In genomic region chr2:49787376-49788050, GRCm38 (mm10) we compare ENCODE assay signal across 8 mouse cellular contexts. TPM values are rescaled to one million over a fixed set of nuclear protein-coding genes. Genes with fewer than 3 reads are reported as not detected.
DNase-seq lines count a peak whose midpoint lies in the region; ATAC-seq lines count a peak whose summit lies in the region.

Gene Lypd6b, plus strand, starts transcription at chr2:49787688.

- no peaks in the 10 kb centered on the region for H3K4me1 ChIP-seq in intestine, embryonic 14.5 days (replicated peaks; ENCODE audit: control insufficient read depth, insufficient read depth, low read length)
- peaks cover 2% of the 10 kb centered on the region; the same call in 1 of the 2 replicates for H3K4me1 ChIP-seq in liver, embryonic 16.5 days (ENCODE audit: control insufficient read depth, low read depth, low read length)
- H3K4me1 ChIP-seq in neural tube, embryonic 15.5 days: peaks cover 7% of the 10 kb centered on the region

- H3K4me2 ChIP-seq in intestine, embryonic 14.5 days (ENCODE audit: low read length): peak within 1 kb of the TSS; percentile 100
- peak within 1 kb of the TSS; percentile 62 for H3K4me2 ChIP-seq in liver, embryonic 16.5 days (ENCODE audit: low read depth, low read length)
- peak within 1 kb of the TSS; percentile 99 for H3K4me2 ChIP-seq in neural tube, embryonic 15.5 days

- no peak within 1 kb of the TSS for H3K27ac ChIP-seq in intestine, embryonic 14.5 days (ENCODE audit: low read depth)
- no peak within 1 kb of the TSS for H3K27ac ChIP-seq in liver, embryonic 16.5 days (ENCODE audit: low read length)
- H3K27ac ChIP-seq in neural tube, embryonic 15.5 days (replicated peaks): no peak within 1 kb of the TSS

- WGBS in intestine, embryonic 14.5 days: under 1% methylated on average over 77 of the region's 79 CpGs
- WGBS in liver, embryonic 16.5 days (ENCODE audit: insufficient replicate concordance): under 1% methylated on average over 73 of the region's 79 CpGs
- under 1% methylated on average over 78 of the region's 79 CpGs for WGBS in neural tube, embryonic 15.5 days

- no peaks in the 10 kb centered on the region for H3K9me3 ChIP-seq in intestine, embryonic 14.5 days (ENCODE audit: control insufficient read depth, low read length)
- no peaks in the 10 kb centered on the region for H3K9me3 ChIP-seq in liver, embryonic 16.5 days (replicated peaks; ENCODE audit: control insufficient read depth, low read length)
- no peaks in the 10 kb centered on the region for H3K9me3 ChIP-seq in neural tube, embryonic 15.5 days (replicated peaks)

- H3K36me3 ChIP-seq in intestine, embryonic 14.5 days (ENCODE audit: control insufficient read depth, insufficient read depth, low read length): no peaks in the 10 kb centered on the region
- no peaks in the 10 kb centered on the region for H3K36me3 ChIP-seq in liver, embryonic 16.5 days (ENCODE audit: control insufficient read depth, insufficient read depth)
- H3K36me3 ChIP-seq in neural tube, embryonic 15.5 days: no peaks in the 10 kb centered on the region

- H3K9ac ChIP-seq in intestine, embryonic 14.5 days (ENCODE audit: low read length): peak within 1 kb of the TSS; percentile 54
- H3K9ac ChIP-seq in liver, embryonic 16.5 days (ENCODE audit: low read depth, low read length): no peak within 1 kb of the TSS
- peak within 1 kb of the TSS; percentile 68 for H3K9ac ChIP-seq in neural tube, embryonic 15.5 days (replicated peaks)

- DNase-seq in cerebellum, postnatal 10 days: peak; percentile 49 to 52
- no peak for DNase-seq in cerebellum, adult 9-10 months
- peak; percentile 58 for DNase-seq in urinary bladder, adult 2 months (ENCODE audit: low spot score)
- no peak for DNase-seq in urinary bladder, postnatal 10 days (ENCODE audit: low spot score)
- peak; percentile 76 for DNase-seq in intestine, embryonic 14.5 days (ENCODE audit: low spot score)
- no peak for DNase-seq in spleen, postnatal 10 days (ENCODE audit: low spot score in 2 of 2)

- ATAC-seq in intestine, embryonic 14.5 days (replicated peaks; ENCODE audit: low FRiP score, low TSS enrichment, low read depth): peak; percentile 85
- ATAC-seq in liver, embryonic 16.5 days (ENCODE audit: low read depth): 0 out of 2 replicates have a peak, but pooled peaks have one; percentile 16
- peak; percentile 79 for ATAC-seq in neural tube, embryonic 15.5 days (ENCODE audit: low FRiP score)

- peak within 1 kb of the TSS; percentile 57 for H3K4me3 ChIP-seq in intestine, embryonic 14.5 days (ENCODE audit: low read depth, low read length)
- peak within 1 kb of the TSS; percentile 48 for H3K4me3 ChIP-seq in liver, embryonic 16.5 days (ENCODE audit: low read depth, low read length)
- H3K4me3 ChIP-seq in neural tube, embryonic 15.5 days (replicated peaks): peak within 1 kb of the TSS; percentile 61

- H3K27me3 ChIP-seq in intestine, embryonic 14.5 days (replicated peaks; ENCODE audit: control insufficient read depth, insufficient read depth, low read length): peaks cover 29% of the 10 kb centered on the region
- H3K27me3 ChIP-seq in liver, embryonic 16.5 days (ENCODE audit: control insufficient read depth, insufficient read depth, low read depth, low read length): peaks cover 50% of the 10 kb centered on the region
- peaks cover 20% of the 10 kb centered on the region for H3K27me3 ChIP-seq in neural tube, embryonic 15.5 days (replicated peaks)

RNA-seq across cellular contexts. Expression of gene Lypd6b, which starts in this region (rescaled TPM):
- 6.8 and 7.7 TPM in 2 replicates for polyA plus RNA-seq in urinary bladder, adult 2 months (2012; rRNA removed)
- polyA plus RNA-seq in intestine, embryonic 14.5 days (2014; fragmentation: Nextera tagmentation; extraction: Ambion mirVana): 2.7 and 3.0 TPM in 2 replicates
- 0.04 TPM in 1 of 2 replicates, not detected in the other for polyA plus RNA-seq in liver, embryonic 16.5 days (2015; fragmentation: Nextera tagmentation; extraction: Ambion mirVana)
- 20.7 and 22.1 TPM in 2 replicates for polyA plus RNA-seq in neural tube, embryonic 15.5 days (2015; fragmentation: Nextera tagmentation; extraction: Ambion mirVana)

Comparison
In these comparisons a context has a peak if more than half of its experiments do, and no peak if none do; other contexts are left out.
1. DNase-seq: peak in cerebellum, postnatal 10 days (2 of 2), urinary bladder, adult 2 months (single experiment) and intestine, embryonic 14.5 days (single experiment); none in cerebellum, adult 9-10 months (single experiment), urinary bladder, postnatal 10 days (single experiment) and spleen, postnatal 10 days (0 of 2).
2. Peak in ATAC-seq, H3K4me3 ChIP-seq and H3K4me2 ChIP-seq in liver, embryonic 16.5 days; RNA of the gene not detected or under 1 TPM.
3. ATAC-seq: peak in every context shown above with its lines; median percentile 85 in intestine, embryonic 14.5 days; 79 in neural tube, embryonic 15.5 days; 16 in liver, embryonic 16.5 days.
4. Peak in every context shown above with its lines, with median percentiles within 50 percentile points of each other: H3K4me2 ChIP-seq and H3K4me3 ChIP-seq.